Mouse (Mus musculus): ENCODE data around the gene Il1a. TPM values are rescaled to one million over a fixed set of nuclear protein-coding genes. Genes with fewer than 3 reads are reported as not detected.

The Il1a gene
- polyA plus RNA-seq, 1 experiment: not detected

DNA sequence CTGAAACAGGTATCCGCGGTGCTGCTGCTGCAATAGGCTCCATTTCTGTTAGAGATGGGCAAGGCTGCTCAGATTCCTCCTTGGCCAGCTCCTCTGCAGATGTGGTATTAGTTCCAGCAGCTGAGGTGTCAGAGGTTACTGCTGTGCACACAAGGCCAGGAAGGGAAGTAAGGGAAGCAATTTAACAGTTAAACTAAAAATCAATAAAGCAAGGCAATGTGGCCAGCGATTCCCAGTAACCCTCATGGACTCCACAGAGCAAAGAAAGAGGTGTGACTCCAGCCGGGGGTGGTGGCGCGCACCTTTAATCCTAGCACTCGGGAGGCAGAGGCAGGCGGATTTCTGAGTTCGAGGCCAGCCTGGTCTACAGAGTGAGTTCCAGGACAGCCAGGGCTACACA lies 39.2 kb downstream of the Il1a start:
- TF ChIP-seq POLR2A (IDR thresholded peaks at IDR 0.05; ENCODE audit: insufficient read depth, low read depth, low read length) (no peak), CTCF (IDR thresholded peaks at IDR 0.05; ENCODE audit: insufficient read depth, low read depth, low read length) (no peak)
- Histone ChIP-seq H3K4me3 (ENCODE audit: insufficient read depth, low read depth, low read length) (no peak overlapping the region), H3K27ac (ENCODE audit: insufficient read depth, low read depth, low read length) (no peak overlapping the region), H3K4me1 (ENCODE audit: control insufficient read depth, insufficient read depth, low read length) (no peaks in the 10 kb centered on the region)
- 95% methylated on average over 9 of the region's 9 CpGs for WGBS

DNA sequence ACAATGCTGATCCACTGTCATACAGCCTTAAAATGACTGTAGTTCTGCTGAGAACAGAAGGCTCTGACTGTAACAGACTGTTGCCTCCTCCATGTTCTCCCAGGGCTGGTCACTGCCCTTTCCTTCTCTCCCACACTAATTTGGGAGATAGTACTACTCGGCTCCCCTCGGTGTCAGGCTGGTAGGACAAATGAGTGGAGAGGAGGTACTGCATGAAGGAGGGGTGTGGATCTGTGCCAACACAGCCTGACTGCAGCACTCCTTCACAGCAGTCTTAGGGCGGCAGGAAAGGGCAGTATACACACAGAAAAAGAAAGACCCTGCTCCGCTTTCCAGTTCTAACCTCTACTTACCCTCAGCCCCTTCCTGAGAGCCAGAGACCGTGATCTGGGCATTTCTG lies 39.8 kb downstream of the Il1a start:
- WGBS: 85% methylated on average over 5 of the region's 5 CpGs
- Histone ChIP-seq H3K4me1 (ENCODE audit: control insufficient read depth, insufficient read depth, low read length) (no peaks in the 10 kb centered on the region), H3K27ac (ENCODE audit: insufficient read depth, low read depth, low read length) (no peak overlapping the region), H3K4me3 (ENCODE audit: insufficient read depth, low read depth, low read length) (no peak overlapping the region)
- TF ChIP-seq POLR2A (IDR thresholded peaks at IDR 0.05; ENCODE audit: insufficient read depth, low read depth, low read length) (no peak), CTCF (IDR thresholded peaks at IDR 0.05; ENCODE audit: insufficient read depth, low read depth, low read length) (no peak)

DNA sequence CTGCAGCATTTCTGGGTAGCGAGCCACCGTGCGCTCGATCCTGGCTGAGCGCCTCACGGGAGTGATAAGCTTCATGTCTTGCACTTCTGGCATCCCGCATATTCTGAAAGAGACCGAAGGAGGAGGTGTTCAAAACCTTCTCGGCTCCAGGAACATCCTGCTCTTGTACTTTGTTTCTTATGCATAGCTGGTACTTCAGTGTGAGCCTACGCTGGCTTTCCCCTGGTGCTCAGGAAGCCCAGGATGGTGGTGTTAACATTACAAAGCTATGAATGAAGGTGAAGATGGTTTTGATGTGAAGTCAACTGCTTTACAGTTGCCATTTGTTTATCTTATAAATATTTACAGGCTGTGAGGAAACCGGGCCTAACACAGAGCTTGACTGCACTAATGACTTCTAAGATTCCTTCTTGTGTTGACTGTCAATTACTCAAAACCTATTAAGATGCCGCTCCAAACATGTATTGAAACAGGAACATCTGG lies 40.6 kb downstream of the Il1a start:
- Histone ChIP-seq H3K4me1 (ENCODE audit: control insufficient read depth, insufficient read depth, low read length) (no peaks in the 10 kb centered on the region), H3K27ac (ENCODE audit: insufficient read depth, low read depth, low read length) (no peak overlapping the region), H3K4me3 (ENCODE audit: insufficient read depth, low read depth, low read length) (no peak overlapping the region)
- no peak for TF ChIP-seq CTCF (IDR thresholded peaks at IDR 0.05; ENCODE audit: insufficient read depth, low read depth, low read length)
- WGBS: 95% methylated on average over 12 of the region's 12 CpGs

- no peak overlapping the region for H3K27ac ChIP-seq (ENCODE audit: insufficient read depth, low read depth, low read length)
- H3K4me1 ChIP-seq (ENCODE audit: control insufficient read depth, insufficient read depth, low read length): no peaks in the 10 kb centered on the region
- 98% methylated on average over 5 of the region's 5 CpGs for WGBS
- no peak overlapping the region for H3K4me3 ChIP-seq (ENCODE audit: insufficient read depth, low read depth, low read length)
- no peak for TF ChIP-seq CTCF (IDR thresholded peaks at IDR 0.05; ENCODE audit: insufficient read depth, low read depth, low read length)
- no peak for TF ChIP-seq POLR2A (IDR thresholded peaks at IDR 0.05; ENCODE audit: insufficient read depth, low read depth, low read length)
Measured at GRCm38 (mm10) chr2:129267738-129268137, 42.0 kb downstream of the Il1a start.

DNA sequence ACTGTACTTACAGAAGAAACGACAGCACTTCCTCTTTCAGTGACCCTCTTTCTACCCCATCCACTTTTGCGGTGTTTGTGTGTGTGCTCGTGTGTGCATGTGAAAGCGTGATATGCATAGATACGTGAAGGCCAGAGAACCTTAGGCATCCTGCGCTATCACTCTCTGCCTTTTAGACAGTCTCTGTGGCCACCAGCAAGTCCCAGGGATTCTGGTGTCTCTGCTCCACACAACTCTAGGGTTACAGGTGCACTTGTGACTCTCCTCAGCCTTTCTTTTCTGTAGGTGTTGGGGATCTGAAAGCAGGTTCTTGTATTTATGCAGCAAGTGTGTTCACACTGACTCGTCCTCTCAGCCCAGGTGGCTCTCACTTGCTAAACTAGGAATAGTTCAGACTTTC lies 44.5 kb downstream of the Il1a start:
- no peak for TF ChIP-seq CTCF (IDR thresholded peaks at IDR 0.05; ENCODE audit: insufficient read depth, low read depth, low read length)
- no peak for TF ChIP-seq POLR2A (IDR thresholded peaks at IDR 0.05; ENCODE audit: insufficient read depth, low read depth, low read length)
- Histone ChIP-seq H3K27ac (ENCODE audit: insufficient read depth, low read depth, low read length) (no peak overlapping the region), H3K4me1 (ENCODE audit: control insufficient read depth, insufficient read depth, low read length) (no peaks in the 10 kb centered on the region), H3K4me3 (ENCODE audit: insufficient read depth, low read depth, low read length) (no peak overlapping the region)
- WGBS: 97% methylated on average over 7 of the region's 7 CpGs

DNA sequence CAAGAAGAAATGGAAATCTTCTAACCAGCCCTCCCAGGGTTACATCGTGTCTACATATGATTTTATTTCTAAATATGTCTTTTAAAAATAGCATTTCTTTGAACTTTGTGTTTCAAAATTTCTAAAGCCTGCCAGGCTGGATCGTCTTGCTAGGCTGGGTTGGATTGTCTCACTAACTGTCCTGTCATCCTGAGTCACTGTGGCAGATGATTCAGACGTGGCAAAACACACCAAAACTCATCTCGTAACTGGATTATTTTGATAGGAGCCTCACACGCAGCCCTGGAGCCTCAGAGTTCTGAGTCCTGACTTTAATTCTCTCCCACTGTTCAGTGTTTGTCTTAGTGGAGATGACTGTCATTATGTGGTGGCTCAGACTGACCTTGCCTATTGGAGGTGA lies 46.7 kb downstream of the Il1a start:
- no peak overlapping the region for H3K4me3 ChIP-seq (ENCODE audit: insufficient read depth, low read depth, low read length)
- WGBS: 78% methylated on average over 5 of the region's 5 CpGs
- 0 out of 2 replicates have a peak, but pooled peaks cover 2% of the 10 kb centered on the region for H3K4me1 ChIP-seq (ENCODE audit: control insufficient read depth, insufficient read depth, low read length)

DNA sequence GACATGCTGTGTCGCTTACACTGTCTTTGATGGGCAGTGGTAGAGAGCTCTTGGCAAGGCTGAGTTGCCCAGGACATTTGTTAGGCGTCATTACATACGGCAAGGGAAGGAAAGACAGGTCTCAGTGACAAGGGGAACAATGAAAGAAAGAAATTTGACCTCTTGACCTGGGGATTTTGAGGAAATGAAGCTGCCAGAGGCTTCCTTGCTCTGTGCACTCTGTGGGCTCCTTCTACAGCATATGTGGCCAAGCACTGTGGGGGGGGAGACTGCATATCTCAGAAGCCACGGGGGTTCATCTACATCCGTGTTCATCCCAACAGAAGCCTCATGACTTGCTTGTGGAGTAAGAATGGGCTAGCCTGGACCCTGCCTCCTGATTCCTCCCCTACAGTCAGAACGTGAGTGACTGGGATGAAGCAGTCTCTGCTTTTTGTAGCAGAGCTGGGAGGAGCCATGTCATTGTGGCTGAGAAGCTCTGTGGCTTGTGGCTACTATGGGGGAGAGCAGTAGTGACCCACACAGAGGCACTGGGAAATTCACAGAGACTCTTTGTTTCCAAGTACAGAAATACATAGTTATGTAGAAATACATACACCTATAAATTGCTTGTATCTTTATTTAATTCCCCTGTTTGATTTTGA lies 48.5 kb downstream of the Il1a start:
- TF ChIP-seq POLR2A (IDR thresholded peaks at IDR 0.05; ENCODE audit: insufficient read depth, low read depth, low read length) (no peak), CTCF (IDR thresholded peaks at IDR 0.05; ENCODE audit: insufficient read depth, low read depth, low read length) (no peak)
- Histone ChIP-seq H3K4me1 (ENCODE audit: control insufficient read depth, insufficient read depth, low read length) (0 out of 2 replicates have a peak, but pooled peaks cover 2% of the 10 kb centered on the region), H3K4me3 (ENCODE audit: insufficient read depth, low read depth, low read length) (no peak overlapping the region), H3K27ac (ENCODE audit: insufficient read depth, low read depth, low read length) (no peak overlapping the region)
- WGBS: 75% methylated on average over 6 of the region's 6 CpGs

More for the DNA sequence above, 46.7 kb downstream of the Il1a start:
- TF ChIP-seq POLR2A (IDR thresholded peaks at IDR 0.05; ENCODE audit: insufficient read depth, low read depth, low read length) (no peak), CTCF (IDR thresholded peaks at IDR 0.05; ENCODE audit: insufficient read depth, low read depth, low read length) (no peak)
- H3K27ac ChIP-seq (ENCODE audit: insufficient read depth, low read depth, low read length): no peak overlapping the region

- Histone ChIP-seq H3K27ac (ENCODE audit: insufficient read depth, low read depth, low read length) (no peak overlapping the region), H3K4me1 (ENCODE audit: control insufficient read depth, insufficient read depth, low read length) (0 out of 2 replicates have a peak, but pooled peaks cover 2% of the 10 kb centered on the region), H3K4me3 (ENCODE audit: insufficient read depth, low read depth, low read length) (no peak overlapping the region)
- TF ChIP-seq POLR2A (IDR thresholded peaks at IDR 0.05; ENCODE audit: insufficient read depth, low read depth, low read length) (no peak), CTCF (IDR thresholded peaks at IDR 0.05; ENCODE audit: insufficient read depth, low read depth, low read length) (no peak)
- WGBS: 82% methylated on average over 3 of the region's 3 CpGs
Measured at GRCm38 (mm10) chr2:129260646-129261045, 49.1 kb downstream of the Il1a start.

GRCm38 (mm10) chr2:129258475-129259211 lies 51.1 kb downstream of the Il1a start:
- TF ChIP-seq CTCF (IDR thresholded peaks at IDR 0.05; ENCODE audit: insufficient read depth, low read depth, low read length) (no peak), POLR2A (IDR thresholded peaks at IDR 0.05; ENCODE audit: insufficient read depth, low read depth, low read length) (no peak)

More at GRCm38 (mm10) chr2:129258475-129259211, 51.1 kb downstream of the Il1a start:
- Histone ChIP-seq H3K27ac (ENCODE audit: insufficient read depth, low read depth, low read length) (no peak overlapping the region), H3K4me3 (ENCODE audit: insufficient read depth, low read depth, low read length) (no peak overlapping the region), H3K4me1 (ENCODE audit: control insufficient read depth, insufficient read depth, low read length) (0 out of 2 replicates have a peak, but pooled peaks cover 2% of the 10 kb centered on the region)
- 24% methylated on average over 7 of the region's 7 CpGs for WGBS

All from olfactory bulb, adult 2 months (tissue).